ENCODE assay signal across 47 mouse cellular contexts in genomic region chr9:15166896-15167295, GRCm38 (mm10). TPM values are rescaled to one million over a fixed set of nuclear protein-coding genes. Genes with fewer than 3 reads are reported as not detected.
"Had no signal": no experiment of that assay in that cellular context is flagged by ENCODE, and none has a peak within 500 bp of the region (broad histone marks: within the 10 kb centered on the region; RNA-seq: fewer than 3 reads in every experiment).

No protein-coding gene starts in this region.

- DNase-seq: heart, postnatal 10 days; heart, postnatal 14 days; heart, postnatal 36 days; heart, postnatal 4 days; kidney, adult 11 months; kidney, adult 18-20 months; kidney, adult 2 months; kidney, adult 8-10 months; kidney, adult 9 months; kidney, postnatal 10 days; kidney, postnatal 14 days; kidney, postnatal 25 days; kidney, postnatal 36 days; kidney, postnatal 4 days; layer of hippocampus, adult 9-11 months; layer of hippocampus, postnatal 36 days had no signal

- H3K9me3 ChIP-seq: hindbrain, embryonic 15.5 days; intestine, embryonic 15.5 days had no signal

- ATAC-seq: hindbrain, embryonic 16.5 days; hindbrain, postnatal 0 days; inflammation-experienced regulatory T-cells, adult 6 months; intestine, embryonic 15.5 days; intestine, embryonic 16.5 days; intestine, postnatal 0 days had no signal

- H3K9ac ChIP-seq: heart, embryonic 13.5 days; heart, embryonic 15.5 days; hindbrain, embryonic 12.5 days; hindbrain, embryonic 13.5 days; hindbrain, embryonic 14.5 days; hindbrain, embryonic 15.5 days; intestine, embryonic 15.5 days; kidney, embryonic 15.5 days had no signal

- H3K4me1 ChIP-seq: hindbrain, embryonic 10.5 days; hindbrain, embryonic 12.5 days; hindbrain, embryonic 13.5 days; hindbrain, embryonic 15.5 days; intestine, embryonic 15.5 days; kidney, embryonic 15.5 days had no signal

- H3K36me3 ChIP-seq: heart, embryonic 13.5 days; heart, embryonic 15.5 days; hindbrain, embryonic 10.5 days; hindbrain, embryonic 12.5 days; hindbrain, embryonic 13.5 days; hindbrain, embryonic 15.5 days; intestine, embryonic 15.5 days; kidney, embryonic 15.5 days had no signal

- H3K27me3 ChIP-seq: heart, embryonic 13.5 days; heart, embryonic 15.5 days; hindbrain, embryonic 12.5 days; hindbrain, embryonic 13.5 days; hindbrain, embryonic 15.5 days; intestine, embryonic 15.5 days; kidney, embryonic 15.5 days had no signal

- H3K27ac ChIP-seq: heart, embryonic 13.5 days; heart, embryonic 15.5 days; hindbrain, embryonic 10.5 days; hindbrain, embryonic 12.5 days; hindbrain, embryonic 13.5 days; hindbrain, embryonic 14.5 days; hindbrain, embryonic 15.5 days; hindbrain, postnatal 0 days; intestine, embryonic 15.5 days; kidney, embryonic 15.5 days; kidney, postnatal 0 days; layer of hippocampus, adult 2 months; left cerebral cortex, adult 2 months had no signal

- H3K4me3 ChIP-seq: heart, embryonic 13.5 days; heart, embryonic 15.5 days; hindbrain, embryonic 10.5 days; hindbrain, embryonic 12.5 days; hindbrain, embryonic 13.5 days; hindbrain, embryonic 15.5 days; intestine, embryonic 15.5 days; kidney, embryonic 15.5 days; layer of hippocampus, adult 2 months; left cerebral cortex, adult 2 months had no signal

- H3K4me2 ChIP-seq: heart, embryonic 13.5 days; heart, embryonic 15.5 days; hindbrain, embryonic 12.5 days; hindbrain, embryonic 13.5 days; hindbrain, embryonic 14.5 days; hindbrain, embryonic 15.5 days; intestine, embryonic 15.5 days; kidney, embryonic 15.5 days had no signal

RNA-seq across cellular contexts. Expression of gene Hephl1, which starts 55.0 kb away (rescaled TPM):
- total RNA-seq: hematopoietic stem cell, adult 5-6 weeks; layer of hippocampus, adult 18-20 months; layer of hippocampus, adult 2 months; layer of hippocampus, adult 8-10 months; layer of hippocampus, postnatal 10 days; layer of hippocampus, postnatal 14 days; layer of hippocampus, postnatal 25 days; layer of hippocampus, postnatal 36 days; left cerebral cortex, adult 18-20 months; left cerebral cortex, adult 2 months; left cerebral cortex, adult 8-10 months had no signal
- polyA plus RNA-seq: heart, embryonic 13.5 days; heart, embryonic 14.5 days; heart, embryonic 16.5 days; hindbrain, embryonic 10.5 days; hindbrain, embryonic 11.5 days; hindbrain, embryonic 12.5 days; hindbrain, embryonic 13.5 days; hindbrain, embryonic 14.5 days; hindbrain, embryonic 15.5 days; hindbrain, embryonic 16.5 days; hindbrain, postnatal 0 days; inflammation-experienced regulatory T-cells, adult 6 months; intestine, embryonic 14.5 days; intestine, embryonic 15.5 days; intestine, embryonic 16.5 days; intestine, postnatal 0 days; kidney, embryonic 14.5 days; kidney, embryonic 16.5 days; kidney, postnatal 0 days had no signal
